Mouse (Mus musculus) ovary, postnatal 36 days (tissue): Measurements from ENCODE around the gene Apbb2.

ENCODE experiments used
- DNase-seq: peaks from one replicate; pipeline ENCODE4 v3.0.0; 2022; ENCODE audit warnings: low spot score, mixed read lengths

The Apbb2 gene

GRCm38 (mm10) chr5:66415033-66415697 is 203.4 kb downstream of the Apbb2 start:
- no peak for DNase-seq

- no peak for DNase-seq
These were observed 205.2 kb downstream of the Apbb2 start for GRCm38 (mm10) chr5:66413402-66413801.

GRCm38 (mm10) chr5:66412821-66413220 is 205.8 kb downstream of the Apbb2 start:
- DNase-seq, result no peak

GRCm38 (mm10) chr5:66408546-66408945 is 210.0 kb downstream of the Apbb2 start:
- no peak for DNase-seq

GRCm38 (mm10) chr5:66407948-66408347 is 210.6 kb downstream of the Apbb2 start:
- DNase-seq, result no peak

GRCm38 (mm10) chr5:66406431-66406830 is 212.2 kb downstream of the Apbb2 start:
- no peak for DNase-seq

GRCm38 (mm10) chr5:66405731-66406399 is 212.7 kb downstream of the Apbb2 start:
- no peak for DNase-seq

GRCm38 (mm10) chr5:66405305-66405704 is 213.3 kb downstream of the Apbb2 start:
- DNase-seq, result no peak

GRCm38 (mm10) chr5:66400563-66400962 is 218.0 kb downstream of the Apbb2 start:
- DNase-seq, result no peak

GRCm38 (mm10) chr5:66399264-66399620 is 219.3 kb downstream of the Apbb2 start:
- DNase-seq, result no peak

GRCm38 (mm10) chr5:66398530-66399263 is 219.9 kb downstream of the Apbb2 start:
- DNase-seq, result no peak

GRCm38 (mm10) chr5:66393767-66394446 is 224.7 kb downstream of the Apbb2 start:
- no peak for DNase-seq

- DNase-seq, result no peak
These were observed 225.6 kb downstream of the Apbb2 start for GRCm38 (mm10) chr5:66392861-66393529.

GRCm38 (mm10) chr5:66391771-66392170 is 226.8 kb downstream of the Apbb2 start:
- DNase-seq, result no peak

- no peak for DNase-seq
These were observed 227.3 kb downstream of the Apbb2 start for GRCm38 (mm10) chr5:66391299-66391698.

- DNase-seq, result no peak
These were observed 228.0 kb downstream of the Apbb2 start for GRCm38 (mm10) chr5:66390567-66390966.

- no peak for DNase-seq
These were observed 231.1 kb downstream of the Apbb2 start for GRCm38 (mm10) chr5:66387481-66387880.

GRCm38 (mm10) chr5:66385636-66386035 is 232.9 kb downstream of the Apbb2 start:
- DNase-seq, result peak; percentile 29

- no peak for DNase-seq
These were observed 233.7 kb downstream of the Apbb2 start for GRCm38 (mm10) chr5:66384806-66385446.

GRCm38 (mm10) chr5:66384114-66384513 is 234.5 kb downstream of the Apbb2 start:
- DNase-seq, result no peak

- no peak for DNase-seq
These were observed 236.5 kb downstream of the Apbb2 start for GRCm38 (mm10) chr5:66382111-66382510.
